Mouse (Mus musculus): Measurements from ENCODE around the gene Zcchc4. TPM values are rescaled to one million over a fixed set of nuclear protein-coding genes. Genes with fewer than 3 reads are reported as not detected.

The Zcchc4 gene
- polyA plus RNA-seq, 1 experiment from 2014 or later: 17.4 TPM

- Histone ChIP-seq H3K9ac (ENCODE audit: low read depth, low read length) (peak overlapping the region; percentile 83), H3K36me3 (ENCODE audit: control insufficient read depth, insufficient read depth, low read length) (no peaks in the 10 kb centered on the region), H3K27ac (ENCODE audit: low read depth, low read length) (peak overlapping the region; percentile 76), H3K4me3 (ENCODE audit: low read depth, low read length) (peak overlapping the region; percentile 84), H3K4me2 (replicated peaks; ENCODE audit: low read depth, low read length) (peak overlapping the region; percentile 31), H3K9me3 (ENCODE audit: control insufficient read depth, low read length) (no peaks in the 10 kb centered on the region), H3K27me3 (ENCODE audit: control insufficient read depth, insufficient read depth, low read length) (no peaks in the 10 kb centered on the region), H3K4me1 (replicated peaks; ENCODE audit: control insufficient read depth, insufficient read depth, low read length) (no peaks in the 10 kb centered on the region)
- DNase-seq (ENCODE audit: low spot score): no peak
- peak; percentile 79 for ATAC-seq (ENCODE audit: low FRiP score)
- WGBS: under 1% methylated on average over 9 of the region's 9 CpGs
Measured at GRCm38 (mm10) chr5:52783251-52783620, 8.0 kb downstream of the Zcchc4 start.

- ATAC-seq (ENCODE audit: low FRiP score): no peak
- Histone ChIP-seq H3K36me3 (ENCODE audit: control insufficient read depth, insufficient read depth, low read length) (no peaks in the 10 kb centered on the region), H3K4me2 (replicated peaks; ENCODE audit: low read depth, low read length) (no peak overlapping the region), H3K9ac (ENCODE audit: low read depth, low read length) (no peak overlapping the region), H3K27me3 (ENCODE audit: control insufficient read depth, insufficient read depth, low read length) (no peaks in the 10 kb centered on the region), H3K9me3 (ENCODE audit: control insufficient read depth, low read length) (no peaks in the 10 kb centered on the region), H3K4me3 (ENCODE audit: low read depth, low read length) (no peak overlapping the region), H3K4me1 (replicated peaks; ENCODE audit: control insufficient read depth, insufficient read depth, low read length) (no peaks in the 10 kb centered on the region), H3K27ac (ENCODE audit: low read depth, low read length) (no peak overlapping the region)
- no peak for DNase-seq (ENCODE audit: low spot score)
- 76% methylated on average over 2 of the region's 2 CpGs for WGBS
Measured at GRCm38 (mm10) chr5:52783957-52784356, 8.7 kb downstream of the Zcchc4 start.

- no peaks in the 10 kb centered on the region for H3K27me3 ChIP-seq (ENCODE audit: control insufficient read depth, insufficient read depth, low read length)
- H3K4me3 ChIP-seq (ENCODE audit: low read depth, low read length): no peak overlapping the region
- 93% methylated on average over 7 of the region's 7 CpGs for WGBS
- ATAC-seq (ENCODE audit: low FRiP score) (no peak), DNase-seq (ENCODE audit: low spot score) (no peak)
- no peaks in the 10 kb centered on the region for H3K9me3 ChIP-seq (ENCODE audit: control insufficient read depth, low read length)
- no peaks in the 10 kb centered on the region for H3K36me3 ChIP-seq (ENCODE audit: control insufficient read depth, insufficient read depth, low read length)
- H3K4me1 ChIP-seq (replicated peaks; ENCODE audit: control insufficient read depth, insufficient read depth, low read length): no peaks in the 10 kb centered on the region
- H3K27ac ChIP-seq (ENCODE audit: low read depth, low read length): no peak overlapping the region
- H3K9ac ChIP-seq (ENCODE audit: low read depth, low read length): no peak overlapping the region
- no peak overlapping the region for H3K4me2 ChIP-seq (replicated peaks; ENCODE audit: low read depth, low read length)
Measured at GRCm38 (mm10) chr5:52786556-52787322, 11.5 kb downstream of the Zcchc4 start.

GRCm38 (mm10) chr5:52793230-52793629 lies 18.0 kb downstream of the Zcchc4 start:
- 94% methylated on average over 9 of the region's 9 CpGs for WGBS
- Histone ChIP-seq H3K4me3 (ENCODE audit: low read depth, low read length) (no peak overlapping the region), H3K27ac (ENCODE audit: low read depth, low read length) (no peak overlapping the region), H3K36me3 (ENCODE audit: control insufficient read depth, insufficient read depth, low read length) (no peaks in the 10 kb centered on the region), H3K27me3 (ENCODE audit: control insufficient read depth, insufficient read depth, low read length) (no peaks in the 10 kb centered on the region), H3K4me1 (replicated peaks; ENCODE audit: control insufficient read depth, insufficient read depth, low read length) (no peaks in the 10 kb centered on the region), H3K4me2 (replicated peaks; ENCODE audit: low read depth, low read length) (no peak overlapping the region), H3K9me3 (ENCODE audit: control insufficient read depth, low read length) (no peaks in the 10 kb centered on the region), H3K9ac (ENCODE audit: low read depth, low read length) (no peak overlapping the region)
- no peak for DNase-seq (ENCODE audit: low spot score)
- no peak for ATAC-seq (ENCODE audit: low FRiP score)

GRCm38 (mm10) chr5:52794109-52794508 lies 18.9 kb downstream of the Zcchc4 start:
- Histone ChIP-seq H3K36me3 (ENCODE audit: control insufficient read depth, insufficient read depth, low read length) (no peaks in the 10 kb centered on the region), H3K27me3 (ENCODE audit: control insufficient read depth, insufficient read depth, low read length) (no peaks in the 10 kb centered on the region), H3K4me1 (replicated peaks; ENCODE audit: control insufficient read depth, insufficient read depth, low read length) (no peaks in the 10 kb centered on the region), H3K9ac (ENCODE audit: low read depth, low read length) (no peak overlapping the region), H3K4me2 (replicated peaks; ENCODE audit: low read depth, low read length) (no peak overlapping the region), H3K27ac (ENCODE audit: low read depth, low read length) (no peak overlapping the region), H3K4me3 (ENCODE audit: low read depth, low read length) (no peak overlapping the region), H3K9me3 (ENCODE audit: control insufficient read depth, low read length) (no peaks in the 10 kb centered on the region)
- 93% methylated on average over 9 of the region's 9 CpGs for WGBS
- ATAC-seq (ENCODE audit: low FRiP score) (no peak), DNase-seq (ENCODE audit: low spot score) (no peak)

- no peak for DNase-seq (ENCODE audit: low spot score)
- H3K9me3 ChIP-seq (ENCODE audit: control insufficient read depth, low read length): no peaks in the 10 kb centered on the region
- no peaks in the 10 kb centered on the region for H3K27me3 ChIP-seq (ENCODE audit: control insufficient read depth, insufficient read depth, low read length)
- H3K4me2 ChIP-seq (replicated peaks; ENCODE audit: low read depth, low read length): no peak overlapping the region
- no peak for ATAC-seq (ENCODE audit: low FRiP score)
- H3K27ac ChIP-seq (ENCODE audit: low read depth, low read length): no peak overlapping the region
- WGBS: 94% methylated on average over 12 of the region's 12 CpGs
- no peaks in the 10 kb centered on the region for H3K36me3 ChIP-seq (ENCODE audit: control insufficient read depth, insufficient read depth, low read length)
- no peaks in the 10 kb centered on the region for H3K4me1 ChIP-seq (replicated peaks; ENCODE audit: control insufficient read depth, insufficient read depth, low read length)
- H3K9ac ChIP-seq (ENCODE audit: low read depth, low read length): no peak overlapping the region
- no peak overlapping the region for H3K4me3 ChIP-seq (ENCODE audit: low read depth, low read length)
Measured at GRCm38 (mm10) chr5:52799274-52799985, 24.2 kb downstream of the Zcchc4 start.

- ATAC-seq (ENCODE audit: low FRiP score): no peak
- DNase-seq (ENCODE audit: low spot score): no peak
- no peak overlapping the region for H3K4me2 ChIP-seq (replicated peaks; ENCODE audit: low read depth, low read length)
- no peaks in the 10 kb centered on the region for H3K4me1 ChIP-seq (replicated peaks; ENCODE audit: control insufficient read depth, insufficient read depth, low read length)
- no peak overlapping the region for H3K4me3 ChIP-seq (ENCODE audit: low read depth, low read length)
- no peak overlapping the region for H3K9ac ChIP-seq (ENCODE audit: low read depth, low read length)
- 81% methylated on average over 3 of the region's 4 CpGs for WGBS
- H3K27me3 ChIP-seq (ENCODE audit: control insufficient read depth, insufficient read depth, low read length): no peaks in the 10 kb centered on the region
- H3K9me3 ChIP-seq (ENCODE audit: control insufficient read depth, low read length): no peaks in the 10 kb centered on the region
- H3K36me3 ChIP-seq (ENCODE audit: control insufficient read depth, insufficient read depth, low read length): peaks cover 4% of the 10 kb centered on the region; the same call in 1 of the 2 replicates
- no peak overlapping the region for H3K27ac ChIP-seq (ENCODE audit: low read depth, low read length)
Measured at GRCm38 (mm10) chr5:52805801-52806200, 30.6 kb downstream of the Zcchc4 start.

GRCm38 (mm10) chr5:52806349-52806748 lies 31.1 kb downstream of the Zcchc4 start:
- H3K27ac ChIP-seq (ENCODE audit: low read depth, low read length): no peak overlapping the region
- no peaks in the 10 kb centered on the region for H3K4me1 ChIP-seq (replicated peaks; ENCODE audit: control insufficient read depth, insufficient read depth, low read length)
- H3K27me3 ChIP-seq (ENCODE audit: control insufficient read depth, insufficient read depth, low read length): no peaks in the 10 kb centered on the region
- WGBS: 90% methylated on average over 8 of the region's 8 CpGs
- H3K9ac ChIP-seq (ENCODE audit: low read depth, low read length): no peak overlapping the region
- ATAC-seq (ENCODE audit: low FRiP score): no peak
- H3K4me3 ChIP-seq (ENCODE audit: low read depth, low read length): no peak overlapping the region
- no peaks in the 10 kb centered on the region for H3K9me3 ChIP-seq (ENCODE audit: control insufficient read depth, low read length)
- H3K4me2 ChIP-seq (replicated peaks; ENCODE audit: low read depth, low read length): no peak overlapping the region
- no peak for DNase-seq (ENCODE audit: low spot score)
- peaks cover 4% of the 10 kb centered on the region; the same call in 1 of the 2 replicates for H3K36me3 ChIP-seq (ENCODE audit: control insufficient read depth, insufficient read depth, low read length)

- Histone ChIP-seq H3K36me3 (ENCODE audit: control insufficient read depth, insufficient read depth, low read length) (peaks cover 4% of the 10 kb centered on the region; the same call in 1 of the 2 replicates), H3K27ac (ENCODE audit: low read depth, low read length) (no peak overlapping the region), H3K4me1 (replicated peaks; ENCODE audit: control insufficient read depth, insufficient read depth, low read length) (no peaks in the 10 kb centered on the region), H3K9me3 (ENCODE audit: control insufficient read depth, low read length) (no peaks in the 10 kb centered on the region), H3K27me3 (ENCODE audit: control insufficient read depth, insufficient read depth, low read length) (no peaks in the 10 kb centered on the region), H3K4me3 (ENCODE audit: low read depth, low read length) (no peak overlapping the region), H3K9ac (ENCODE audit: low read depth, low read length) (no peak overlapping the region), H3K4me2 (replicated peaks; ENCODE audit: low read depth, low read length) (no peak overlapping the region)
- WGBS: 93% methylated on average over 7 of the region's 7 CpGs
- DNase-seq (ENCODE audit: low spot score) (no peak), ATAC-seq (ENCODE audit: low FRiP score) (no peak)
Measured at GRCm38 (mm10) chr5:52807030-52807429, 31.8 kb downstream of the Zcchc4 start.
